In genomic region chr9:28404616-28405015, GRCm38 (mm10) we compare ENCODE assay signal across 8 mouse cellular contexts.
DNase-seq lines count a peak whose midpoint lies in the region; ATAC-seq and TF ChIP-seq lines count a peak whose summit lies in the region.
"Had no signal": no experiment of that assay in that cellular context is flagged by ENCODE, and none has a peak within 500 bp of the region (broad histone marks: within the 10 kb centered on the region; RNA-seq: fewer than 3 reads in every experiment).

No protein-coding gene starts in this region.

- no peaks in the 10 kb centered on the region for H3K36me3 ChIP-seq in lung, embryonic 16.5 days (ENCODE audit: control insufficient read depth, insufficient read depth, low read length)
- no peaks in the 10 kb centered on the region for H3K36me3 ChIP-seq in embryonic facial prominence, embryonic 15.5 days
- no peaks in the 10 kb centered on the region for H3K36me3 ChIP-seq in intestine, embryonic 15.5 days

- peaks cover 13% of the 10 kb centered on the region for H3K27me3 ChIP-seq in lung, embryonic 16.5 days (ENCODE audit: control insufficient read depth, insufficient read depth, low read depth, low read length)
- peaks cover 33% of the 10 kb centered on the region for H3K27me3 ChIP-seq in embryonic facial prominence, embryonic 15.5 days
- peaks cover 18% of the 10 kb centered on the region for H3K27me3 ChIP-seq in intestine, embryonic 15.5 days (replicated peaks)

- no peak for TF ChIP-seq POLR2A in olfactory bulb, adult 2 months (IDR thresholded peaks at IDR 0.05; ENCODE audit: insufficient read depth, low read depth, low read length)

- 66% methylated on average over 8 of the region's 8 CpGs for WGBS in lung, embryonic 16.5 days
- 64% methylated on average over 8 of the region's 8 CpGs for WGBS in embryonic facial prominence, embryonic 15.5 days
- 76% methylated on average over 8 of the region's 8 CpGs for WGBS in intestine, embryonic 15.5 days
- WGBS in olfactory bulb, adult 2 months = 56% methylated on average over 8 of the region's 8 CpGs

- ATAC-seq in lung, embryonic 16.5 days (ENCODE audit: low read depth) = no peak; the same call in 1 of the 2 replicates
- ATAC-seq in embryonic facial prominence, embryonic 15.5 days (ENCODE audit: insufficient number of reproducible peaks, low FRiP score, low TSS enrichment, low read depth) = no peak
- ATAC-seq in intestine, embryonic 15.5 days = no peak

- H3K4me2 ChIP-seq in lung, embryonic 16.5 days (ENCODE audit: low read depth, low read length) = peak overlapping the region; percentile 94
- H3K4me2 ChIP-seq in embryonic facial prominence, embryonic 15.5 days (replicated peaks) = peak overlapping the region; percentile 95
- peak overlapping the region; percentile 96 for H3K4me2 ChIP-seq in intestine, embryonic 15.5 days (replicated peaks)

- H3K9me3 ChIP-seq in lung, embryonic 16.5 days (ENCODE audit: control insufficient read depth, low read length) = no peaks in the 10 kb centered on the region
- no peaks in the 10 kb centered on the region for H3K9me3 ChIP-seq in embryonic facial prominence, embryonic 15.5 days (replicated peaks)
- no peaks in the 10 kb centered on the region for H3K9me3 ChIP-seq in intestine, embryonic 15.5 days

- peak overlapping the region; percentile 45; the same call in 1 of the 2 replicates for H3K9ac ChIP-seq in lung, embryonic 16.5 days (ENCODE audit: low read length)
- no peak overlapping the region for H3K9ac ChIP-seq in embryonic facial prominence, embryonic 15.5 days
- no peak overlapping the region for H3K9ac ChIP-seq in intestine, embryonic 15.5 days
- H3K9ac ChIP-seq: liver, embryonic 14.5 days had no signal

- peak overlapping the region; percentile 57 for H3K4me3 ChIP-seq in lung, embryonic 16.5 days (ENCODE audit: low read length)
- H3K4me3 ChIP-seq in embryonic facial prominence, embryonic 15.5 days (replicated peaks) = peak overlapping the region; percentile 52
- H3K4me3 ChIP-seq in intestine, embryonic 15.5 days (replicated peaks) = peak overlapping the region; percentile 56
- peak overlapping the region; percentile 61 for H3K4me3 ChIP-seq in olfactory bulb, adult 2 months (ENCODE audit: insufficient read depth, low read depth, low read length)

- H3K27ac ChIP-seq in lung, embryonic 16.5 days (ENCODE audit: low read length) = no peak overlapping the region
- H3K27ac ChIP-seq in embryonic facial prominence, embryonic 15.5 days (replicated peaks) = no peak overlapping the region
- H3K27ac ChIP-seq in intestine, embryonic 15.5 days = no peak overlapping the region
- peak overlapping the region; percentile 56 for H3K27ac ChIP-seq in olfactory bulb, adult 2 months (ENCODE audit: insufficient read depth, low read depth, low read length)
- H3K27ac ChIP-seq: liver, embryonic 14.5 days had no signal

- TF ChIP-seq CTCF in olfactory bulb, adult 2 months (IDR thresholded peaks at IDR 0.05; ENCODE audit: insufficient read depth, low read depth, low read length) = no peak

- no peak for DNase-seq in lung, adult 18-20 months
- no peak for DNase-seq in lung, postnatal 10 days
- no peak for DNase-seq in right cerebral cortex, postnatal 36 days (ENCODE audit: low spot score in 2 of 2)

- no peaks in the 10 kb centered on the region for H3K4me1 ChIP-seq in lung, embryonic 16.5 days (replicated peaks; ENCODE audit: control insufficient read depth, insufficient read depth, low read length)
- H3K4me1 ChIP-seq in embryonic facial prominence, embryonic 15.5 days = peaks cover 12% of the 10 kb centered on the region
- H3K4me1 ChIP-seq in intestine, embryonic 15.5 days (replicated peaks) = peaks cover 6% of the 10 kb centered on the region; the same call in 1 of the 2 replicates
- peaks cover 9% of the 10 kb centered on the region for H3K4me1 ChIP-seq in olfactory bulb, adult 2 months (ENCODE audit: control insufficient read depth, insufficient read depth, low read length)
